Mouse (Mus musculus) neutrophil, adult 5-6 weeks (primary cell): ENCODE measurements around the gene C3. TPM values are rescaled to one million over a fixed set of nuclear protein-coding genes. Genes with fewer than 3 reads are reported as not detected.
A peak's percentile ranks its signal among the peaks of the same experiment; 100 is the strongest.

Experiments used
- ATAC-seq: fragments of 151-379, 151-347 bp; 2 replicates; pipeline ENCODE4 v1.8.0; 2017; ENCODE audit warnings: mild to moderate bottlenecking, moderate TSS enrichment; ENCODE audit not compliant: insufficient number of reproducible peaks, poor library complexity, low FRiP score, severe bottlenecking; ENCODE audit errors: extremely low read depth
- total RNA-seq: library from RNA; stranded (forward); fragments of 200-1000 nt; gene quantifications from 2 replicates; pipeline ENCODE4 v1.2.3, GENCODE M21; 2017

The C3 gene
- total RNA-seq, 1 experiment from 2014 or later, result 164 TPM

GRCm38 (mm10) chr17:57229851-57230727, 2.2 kb upstream of the C3 start:
- ATAC-seq, result peak; percentile 14; the same call in 1 of the 2 replicates

- no peak for ATAC-seq
Observed at GRCm38 (mm10) chr17:57228873-57229272, 937 bp upstream of the C3 start.

GRCm38 (mm10) chr17:57227468-57227867, 468 bp downstream of the C3 start:
- ATAC-seq, result no peak

GRCm38 (mm10) chr17:57223313-57223712, 4.6 kb downstream of the C3 start:
- no peak for ATAC-seq

GRCm38 (mm10) chr17:57221911-57222310, 6.0 kb downstream of the C3 start:
- no peak for ATAC-seq

- ATAC-seq, result no peak
Observed at GRCm38 (mm10) chr17:57219884-57220207, 8.1 kb downstream of the C3 start.

GRCm38 (mm10) chr17:57219167-57219883, 8.6 kb downstream of the C3 start:
- peak; percentile 43; the same call in 1 of the 2 replicates for ATAC-seq

GRCm38 (mm10) chr17:57218335-57218900, 9.5 kb downstream of the C3 start:
- ATAC-seq, result no peak

GRCm38 (mm10) chr17:57214676-57215387, 13.1 kb downstream of the C3 start:
- no peak for ATAC-seq

GRCm38 (mm10) chr17:57211501-57211900, 16.4 kb downstream of the C3 start:
- ATAC-seq, result no peak

GRCm38 (mm10) chr17:57209330-57209729, 18.6 kb downstream of the C3 start:
- peak; percentile 27; the same call in 1 of the 2 replicates for ATAC-seq

GRCm38 (mm10) chr17:57207938-57208337, 20.0 kb downstream of the C3 start:
- ATAC-seq, result no peak

- ATAC-seq, result no peak
Observed at GRCm38 (mm10) chr17:57201841-57202724, 25.9 kb downstream of the C3 start.

GRCm38 (mm10) chr17:57198252-57198651, 29.7 kb downstream of the C3 start:
- peak; percentile 68 for ATAC-seq

GRCm38 (mm10) chr17:57195326-57196010, 32.5 kb downstream of the C3 start:
- no peak for ATAC-seq

GRCm38 (mm10) chr17:57194771-57195170, 33.2 kb downstream of the C3 start:
- no peak for ATAC-seq

- ATAC-seq, result peak; percentile 67
Observed at GRCm38 (mm10) chr17:57194041-57194507, 33.9 kb downstream of the C3 start, which contains the start of gene Tnfsf14. TSS of gene Tnfsf14 (minus strand) at chr17:57194177.
